Mouse (Mus musculus) monocyte, adult 59 days (primary cell): ENCODE measurements around the gene Trem1. TPM values are rescaled to one million over a fixed set of nuclear protein-coding genes. Genes with fewer than 3 reads are reported as not detected.

Experiments
- total RNA-seq, 2 experiments: library from RNA; stranded (reverse); gene quantifications; one replicate each; pipeline ENCODE4 v1.2.4; 2023

The Trem1 gene
- total RNA-seq, result 100 to 1,000 TPM; 130 to 138 TPM

GRCm38 (mm10) chr17:48232518-48232917 is at the start of gene Trem1:
Gene Trem1 (plus strand): TSS chr17:48232768.

GRCm38 (mm10) chr17:48247221-48247928 is 14.8 kb downstream of the Trem1 start, which contains the start of gene Trem3:
Gene Trem3 (plus strand): TSS chr17:48247777.

GRCm38 (mm10) chr17:48263741-48264362 is 31.3 kb downstream of the Trem1 start, which contains the start of gene Treml4:
Gene Treml4 (plus strand): TSS chr17:48264295.

Other genes starting within 250 kb of the Trem1 start
- gene 1700122O11Rik, start 194.5 kb upstream of the Trem1 start, total RNA-seq, result not detected
- gene 1700067P10Rik, start 143.4 kb upstream of the Trem1 start, total RNA-seq, result not detected
- 10 to 100 TPM; 16.6 to 21.2 TPM for gene 9830107B12Rik, start 86.5 kb upstream of the Trem1 start, total RNA-seq
- 10 to 100 TPM; 28.2 to 34.5 TPM for gene A530064D06Rik, start 65.5 kb upstream of the Trem1 start, total RNA-seq
- gene Trem3, start 15.0 kb downstream of the Trem1 start, total RNA-seq, result 100 to 1,000 TPM; 138 to 143 TPM
- gene Treml4, start 31.5 kb downstream of the Trem1 start, total RNA-seq, result 100 to 1,000 TPM; 470 to 487 TPM
- 1 to 10 TPM; 6.4 to 8.9 TPM for gene Treml2, start 66.7 kb downstream of the Trem1 start, total RNA-seq
- 10 to 100 TPM; 30.5 to 42.2 TPM for gene B430306N03Rik, start 83.4 kb downstream of the Trem1 start, total RNA-seq
- 10 to 100 TPM; 31.5 to 31.9 TPM for gene Trem2, start 113.6 kb downstream of the Trem1 start, total RNA-seq
- 1 to 10 TPM; 1.6 to 3.2 TPM for gene Treml1, start 127.1 kb downstream of the Trem1 start, total RNA-seq
- 100 to 1,000 TPM; 106 to 110 TPM for gene Nfya, start 177.1 kb downstream of the Trem1 start, total RNA-seq
- gene Oard1, start 177.2 kb downstream of the Trem1 start, total RNA-seq, result 10 to 100 TPM; 18.1 to 23.8 TPM
- gene Apobec2, start 200.2 kb downstream of the Trem1 start, total RNA-seq, result not detected
- gene Tspo2, start 218.8 kb downstream of the Trem1 start, total RNA-seq, result not detected
- gene Unc5cl, start 222.1 kb downstream of the Trem1 start, total RNA-seq, result not detected